Mouse (Mus musculus): ENCODE data around the gene Megf6.

DNA sequence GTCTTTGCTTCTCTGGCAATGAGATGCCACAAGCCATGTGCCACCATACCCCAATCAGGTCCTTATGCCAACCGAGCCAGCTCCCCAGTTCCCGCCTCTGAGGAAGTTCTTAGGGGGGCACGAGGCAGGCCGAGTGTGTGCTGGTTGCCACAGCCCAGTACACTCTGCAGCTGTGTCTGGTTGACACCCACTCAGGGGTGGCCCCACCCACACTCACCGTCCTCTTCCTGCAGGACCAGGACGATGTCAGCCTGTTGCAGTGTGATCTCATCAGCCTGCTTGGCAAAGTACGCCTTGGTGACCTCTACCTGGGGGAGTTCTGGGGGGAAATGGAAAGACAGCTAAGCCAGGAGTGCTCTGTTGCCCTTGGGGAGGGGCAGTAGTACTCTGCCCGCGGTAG, 109.0 kb downstream of the Megf6 start:
- TF ChIP-seq ZC3H11A (IDR thresholded peaks at IDR 0.05; ENCODE audit: borderline replicate concordance, low read depth, low read length) (no peak), HCFC1 (IDR thresholded peaks at IDR 0.05; ENCODE audit: borderline replicate concordance, insufficient read depth, low read length) (no peak), ZNF384 (IDR thresholded peaks at IDR 0.05; ENCODE audit: low read depth, low read length) (no peak)
